ENCODE assay signal across 8 mouse cellular contexts in genomic region chr3:108200329-108201323, GRCm38 (mm10). TPM values are rescaled to one million over a fixed set of nuclear protein-coding genes. Genes with fewer than 3 reads are reported as not detected.
DNase-seq lines count a peak whose midpoint lies in the region; ATAC-seq lines count a peak whose summit lies in the region.

Gene Cyb561d1 (minus strand): TSS chr3:108201212.

- intact Hi-C loops in left cerebral cortex, postnatal 10 days (cut with DNase I) = loop anchor here (5.0 kb wide), 1 partner anchor 38 kb away; no protein-coding TSS in a partner anchor

- peak; percentile 97 for DNase-seq in adrenal gland, adult 2 months
- peak; percentile 94 for DNase-seq in embryo, embryonic 11 days
- DNase-seq in gastrocnemius, postnatal 25 days = peak; percentile 93
- DNase-seq in intestine, embryonic 14.5 days (ENCODE audit: low spot score) = peak; percentile 99
- peak; percentile 82 to 94 for DNase-seq in left cerebral cortex, postnatal 10 days (ENCODE audit: extremely low spot score in 1 of 2, low spot score in 2 of 2)
- DNase-seq in right cerebral cortex, postnatal 14 days = peak; percentile 86
- peak; percentile 94 to 95 for DNase-seq in urinary bladder, postnatal 36 days (ENCODE audit: low spot score in 2 of 2)

- peak; percentile 96 for ATAC-seq in intestine, embryonic 14.5 days (replicated peaks; ENCODE audit: low FRiP score, low TSS enrichment, low read depth)
- ATAC-seq in megakaryocyte progenitor cell, adult 5-6 weeks (replicated peaks; ENCODE audit: poor library complexity) = peak; percentile 88

- H3K27ac ChIP-seq in intestine, embryonic 14.5 days (ENCODE audit: low read depth) = peak within 1 kb of the TSS; percentile 88

- H3K4me2 ChIP-seq in intestine, embryonic 14.5 days (ENCODE audit: low read length) = peak within 1 kb of the TSS; percentile 69

- peak within 1 kb of the TSS; percentile 55 for H3K9ac ChIP-seq in intestine, embryonic 14.5 days (ENCODE audit: low read length)

- peaks cover 44% of the 10 kb centered on the region for H3K36me3 ChIP-seq in intestine, embryonic 14.5 days (ENCODE audit: control insufficient read depth, insufficient read depth, low read length)

- H3K4me1 ChIP-seq in intestine, embryonic 14.5 days (replicated peaks; ENCODE audit: control insufficient read depth, insufficient read depth, low read length) = peaks cover 14% of the 10 kb centered on the region; the same call in 1 of the 2 replicates

- H3K4me3 ChIP-seq in intestine, embryonic 14.5 days (ENCODE audit: low read depth, low read length) = peak within 1 kb of the TSS; percentile 70

- no peaks in the 10 kb centered on the region for H3K27me3 ChIP-seq in intestine, embryonic 14.5 days (replicated peaks; ENCODE audit: control insufficient read depth, insufficient read depth, low read length)

- no peaks in the 10 kb centered on the region for H3K9me3 ChIP-seq in intestine, embryonic 14.5 days (ENCODE audit: control insufficient read depth, low read length)

- WGBS in intestine, embryonic 14.5 days = 3% methylated on average over 43 of the region's 44 CpGs

RNA-seq across cellular contexts. Expression of gene Cyb561d1, which starts in this region (rescaled TPM):
- 1 to 10 TPM; 6.4 to 7.9 TPM for total RNA-seq in adrenal gland, adult 2 months (2021)
- polyA plus RNA-seq in adrenal gland, adult 2 months (2012; rRNA removed) = 6.9 and 8.1 TPM in 2 replicates
- total RNA-seq in gastrocnemius, postnatal 25 days (2021) = 1 to 10 TPM; 2.7 TPM
- polyA plus RNA-seq in intestine, embryonic 14.5 days (2014; fragmentation: Nextera tagmentation; extraction: Ambion mirVana) = 2.3 and 2.6 TPM in 2 replicates
- 10 to 100 TPM; 11.0 to 12.7 TPM for total RNA-seq in left cerebral cortex, postnatal 10 days (2021)
- 2.3 and 2.5 TPM in 2 replicates for total RNA-seq in megakaryocyte progenitor cell, adult 5-6 weeks (2015)
- total RNA-seq in megakaryocyte progenitor cell, adult 5-6 weeks (2017) = 3.7 and 5.4 TPM in 2 replicates

Comparison
In these comparisons a context has a peak if more than half of its experiments do, and no peak if none do; other contexts are left out.
1. Peak in every context shown above with its lines: DNase-seq, ATAC-seq, H3K4me3 ChIP-seq and H3K27ac ChIP-seq.